Mouse (Mus musculus) limb, embryonic 15.5 days (tissue): ENCODE measurements around the gene Mafb. TPM values are rescaled to one million over a fixed set of nuclear protein-coding genes. Genes with fewer than 3 reads are reported as not detected.

ENCODE experiments used
- polyA plus RNA-seq: library from polyadenylated mRNA; unstranded; fragments of >200 nt; fragmentation: Nextera tagmentation; extraction: Ambion mirVana; gene quantifications from 2 replicates; pipeline ENCODE4 v1.2.1, GENCODE M21; 2015

Mafb gene
- polyA plus RNA-seq, 1 experiment from 2014 or later: 34.2 TPM

Other genes with a start within 250 kb of the Mafb start
- 0.82 and 1.3 TPM in 2 replicates for gene Gm826, start 32.9 kb downstream of the Mafb start, polyA plus RNA-seq